Mouse (Mus musculus): Measurements from ENCODE around the gene Fam83e. TPM values are rescaled to one million over a fixed set of nuclear protein-coding genes. Genes with fewer than 3 reads are reported as not detected.

Fam83e gene
- polyA plus RNA-seq, 1 experiment = 0.48 TPM

DNA sequence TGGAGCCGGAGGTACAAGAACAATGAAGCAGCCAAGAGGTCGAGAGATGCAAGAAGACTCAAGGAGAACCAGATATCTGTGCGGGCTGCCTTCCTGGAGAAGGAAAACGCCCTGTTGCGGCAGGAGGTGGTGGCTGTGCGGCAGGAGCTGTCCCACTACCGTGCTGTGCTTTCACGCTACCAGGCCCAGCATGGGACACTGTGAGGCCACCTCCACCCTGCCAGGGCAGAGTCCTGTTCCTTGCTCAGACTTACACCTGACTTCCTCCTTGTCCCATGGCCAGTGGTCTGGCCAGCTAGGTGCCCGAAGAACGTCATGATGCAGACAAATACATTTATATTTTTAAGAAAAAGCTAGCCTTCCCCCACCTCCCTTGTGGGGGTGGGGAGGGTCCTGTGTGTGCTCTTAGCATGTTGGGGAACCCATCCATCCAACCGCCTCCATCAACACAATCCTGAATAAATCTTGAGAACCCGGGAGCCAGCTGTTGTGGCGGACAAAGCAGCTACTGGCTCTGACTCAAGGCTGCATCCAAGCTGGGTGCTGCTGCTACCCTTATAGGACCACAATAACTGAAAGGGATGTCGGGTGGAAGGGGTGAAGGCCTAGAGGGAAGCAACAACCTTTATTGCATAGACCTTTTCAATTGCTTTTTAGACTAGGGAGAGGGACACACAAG is 11.2 kb upstream of the Fam83e start:
- H3K79me2 ChIP-seq (ENCODE audit: control insufficient read depth, insufficient read depth) = peaks cover 11% of the 10 kb centered on the region
- H3K4me3 ChIP-seq (ENCODE audit: insufficient read depth, poor library complexity, severe bottlenecking) = no peak overlapping the region
- no peaks in the 10 kb centered on the region for H3K27me3 ChIP-seq (ENCODE audit: control insufficient read depth, insufficient read depth, insufficient read length)
- no peak overlapping the region for H3ac ChIP-seq (ENCODE audit: control insufficient read depth, insufficient read length, low read depth)
- TF ChIP-seq MYOD1 (IDR thresholded peaks at IDR 0.05; ENCODE audit: control insufficient read depth, insufficient read length, low read depth) = no peak
- no peak for TF ChIP-seq MYOG (IDR thresholded peaks at IDR 0.05; ENCODE audit: control insufficient read depth, extremely low read depth, insufficient read length)
- no peak for TF ChIP-seq CTCF (IDR thresholded peaks at IDR 0.05; ENCODE audit: control insufficient read depth, insufficient read depth, insufficient read length)
- TF ChIP-seq CEBPB (IDR thresholded peaks at IDR 0.05; ENCODE audit: low read depth) = no peak
- TF ChIP-seq FOSL1 (IDR thresholded peaks at IDR 0.05; ENCODE audit: insufficient read depth, low read length, poor library complexity, severe bottlenecking) = no peak
- no peaks in the 10 kb centered on the region for H3K36me3 ChIP-seq (ENCODE audit: control insufficient read depth, insufficient read depth)
- peaks cover 5% of the 10 kb centered on the region for H3K79me3 ChIP-seq (ENCODE audit: low read depth)

GRCm38 (mm10) chr7:45710477-45711191 is 10.4 kb upstream of the Fam83e start:
- H3K27me3 ChIP-seq (ENCODE audit: control insufficient read depth, insufficient read depth, insufficient read length) = no peaks in the 10 kb centered on the region
- H3ac ChIP-seq (ENCODE audit: control insufficient read depth, insufficient read length, low read depth) = no peak overlapping the region
- peaks cover 17% of the 10 kb centered on the region for H3K79me2 ChIP-seq (ENCODE audit: control insufficient read depth, insufficient read depth)
- no peak overlapping the region for H3K4me3 ChIP-seq (ENCODE audit: insufficient read depth, poor library complexity, severe bottlenecking)
- no peaks in the 10 kb centered on the region for H3K36me3 ChIP-seq (ENCODE audit: control insufficient read depth, insufficient read depth)
- peaks cover 9% of the 10 kb centered on the region for H3K79me3 ChIP-seq (ENCODE audit: low read depth)
- TF ChIP-seq MYOG (IDR thresholded peaks at IDR 0.05; ENCODE audit: control insufficient read depth, extremely low read depth, insufficient read length) = no peak
- no peak for TF ChIP-seq FOSL1 (IDR thresholded peaks at IDR 0.05; ENCODE audit: insufficient read depth, low read length, poor library complexity, severe bottlenecking)
- TF ChIP-seq MAX (IDR thresholded peaks at IDR 0.05) = no peak
- TF ChIP-seq CTCF (IDR thresholded peaks at IDR 0.05; ENCODE audit: control insufficient read depth, insufficient read depth, insufficient read length) = no peak
- TF ChIP-seq MYOD1 (IDR thresholded peaks at IDR 0.05; ENCODE audit: control insufficient read depth, insufficient read length, low read depth) = no peak
- no peak for TF ChIP-seq USF1 (IDR thresholded peaks at IDR 0.05; ENCODE audit: low read depth)
- TF ChIP-seq CEBPB (IDR thresholded peaks at IDR 0.05; ENCODE audit: low read depth) = no peak

GRCm38 (mm10) chr7:45711316-45712021 is 9.5 kb upstream of the Fam83e start:
- Histone ChIP-seq H3K79me2 (ENCODE audit: control insufficient read depth, insufficient read depth) (peaks cover 26% of the 10 kb centered on the region), H3K79me3 (ENCODE audit: low read depth) (peaks cover 12% of the 10 kb centered on the region), H3ac (ENCODE audit: control insufficient read depth, insufficient read length, low read depth) (no peak overlapping the region), H3K36me3 (ENCODE audit: control insufficient read depth, insufficient read depth) (no peaks in the 10 kb centered on the region), H3K27me3 (ENCODE audit: control insufficient read depth, insufficient read depth, insufficient read length) (no peaks in the 10 kb centered on the region), H3K4me3 (ENCODE audit: insufficient read depth, poor library complexity, severe bottlenecking) (no peak overlapping the region)
- TF ChIP-seq MYOD1 (IDR thresholded peaks at IDR 0.05; ENCODE audit: control insufficient read depth, insufficient read length, low read depth) (no peak), CEBPB (IDR thresholded peaks at IDR 0.05; ENCODE audit: low read depth) (no peak), FOSL1 (IDR thresholded peaks at IDR 0.05; ENCODE audit: insufficient read depth, low read length, poor library complexity, severe bottlenecking) (no peak), MYOG (IDR thresholded peaks at IDR 0.05; ENCODE audit: control insufficient read depth, extremely low read depth, insufficient read length) (no peak), MAX (IDR thresholded peaks at IDR 0.05) (no peak), USF1 (IDR thresholded peaks at IDR 0.05; ENCODE audit: low read depth) (no peak), CTCF (IDR thresholded peaks at IDR 0.05; ENCODE audit: control insufficient read depth, insufficient read depth, insufficient read length) (no peak)

GRCm38 (mm10) chr7:45712022-45712757 is 8.8 kb upstream of the Fam83e start:
- Histone ChIP-seq H3K27me3 (ENCODE audit: control insufficient read depth, insufficient read depth, insufficient read length) (no peaks in the 10 kb centered on the region), H3K36me3 (ENCODE audit: control insufficient read depth, insufficient read depth) (no peaks in the 10 kb centered on the region), H3ac (ENCODE audit: control insufficient read depth, insufficient read length, low read depth) (no peak overlapping the region), H3K79me2 (ENCODE audit: control insufficient read depth, insufficient read depth) (peaks cover 33% of the 10 kb centered on the region), H3K4me3 (ENCODE audit: insufficient read depth, poor library complexity, severe bottlenecking) (no peak overlapping the region), H3K79me3 (ENCODE audit: low read depth) (peaks cover 19% of the 10 kb centered on the region)
- TF ChIP-seq FOSL1 (IDR thresholded peaks at IDR 0.05; ENCODE audit: insufficient read depth, low read length, poor library complexity, severe bottlenecking) (no peak), MAX (IDR thresholded peaks at IDR 0.05) (no peak), USF1 (IDR thresholded peaks at IDR 0.05; ENCODE audit: low read depth) (no peak), CEBPB (IDR thresholded peaks at IDR 0.05; ENCODE audit: low read depth) (no peak), MYOD1 (IDR thresholded peaks at IDR 0.05; ENCODE audit: control insufficient read depth, insufficient read length, low read depth) (no peak), MYOG (IDR thresholded peaks at IDR 0.05; ENCODE audit: control insufficient read depth, extremely low read depth, insufficient read length) (no peak), CTCF (IDR thresholded peaks at IDR 0.05; ENCODE audit: control insufficient read depth, insufficient read depth, insufficient read length) (no peak)

DNA sequence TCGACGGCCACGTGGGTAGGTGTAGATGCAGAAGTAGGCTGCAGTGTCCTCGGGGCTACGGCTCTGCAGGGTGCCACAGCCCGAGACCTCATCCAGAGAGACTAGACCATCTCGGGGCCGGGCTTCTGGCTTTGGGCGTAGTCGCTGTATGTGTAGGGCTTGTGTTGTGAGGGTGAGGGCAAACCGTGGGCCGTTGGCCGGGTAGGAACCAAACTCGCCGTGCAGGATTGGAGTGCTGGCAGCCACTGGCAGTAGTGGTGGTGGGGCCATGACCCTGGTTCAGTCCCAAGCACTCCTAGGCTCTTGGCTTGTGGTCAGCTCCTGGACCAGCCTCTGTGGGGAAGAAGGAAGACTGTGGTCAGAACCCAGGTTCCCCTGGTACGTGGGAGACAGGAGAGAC is 7.6 kb upstream of the Fam83e start:
- Histone ChIP-seq H3K27me3 (ENCODE audit: control insufficient read depth, insufficient read depth, insufficient read length) (no peaks in the 10 kb centered on the region), H3K79me3 (ENCODE audit: low read depth) (peaks cover 29% of the 10 kb centered on the region), H3K4me3 (ENCODE audit: insufficient read depth, poor library complexity, severe bottlenecking) (no peak overlapping the region), H3K79me2 (ENCODE audit: control insufficient read depth, insufficient read depth) (peaks cover 45% of the 10 kb centered on the region), H3ac (ENCODE audit: control insufficient read depth, insufficient read length, low read depth) (no peak overlapping the region), H3K36me3 (ENCODE audit: control insufficient read depth, insufficient read depth) (peaks cover under 1% of the 10 kb centered on the region)
- no peak for TF ChIP-seq USF1 (IDR thresholded peaks at IDR 0.05; ENCODE audit: low read depth)
- no peak for TF ChIP-seq MYOD1 (IDR thresholded peaks at IDR 0.05; ENCODE audit: control insufficient read depth, insufficient read length, low read depth)
- no peak for TF ChIP-seq MAX (IDR thresholded peaks at IDR 0.05)
- no peak for TF ChIP-seq CEBPB (IDR thresholded peaks at IDR 0.05; ENCODE audit: low read depth)
- no peak for TF ChIP-seq FOSL1 (IDR thresholded peaks at IDR 0.05; ENCODE audit: insufficient read depth, low read length, poor library complexity, severe bottlenecking)
- no peak for TF ChIP-seq MYOG (IDR thresholded peaks at IDR 0.05; ENCODE audit: control insufficient read depth, extremely low read depth, insufficient read length)
- no peak for TF ChIP-seq CTCF (IDR thresholded peaks at IDR 0.05; ENCODE audit: control insufficient read depth, insufficient read depth, insufficient read length)
